Mouse (Mus musculus): ENCODE measurements around the gene Chchd6. TPM values are rescaled to one million over a fixed set of nuclear protein-coding genes. Genes with fewer than 3 reads are reported as not detected.
A peak's percentile ranks its signal among the peaks of the same experiment; 100 is the strongest.

The Chchd6 gene
- total RNA-seq, 2 experiments from 2014 or later: 3.7 to 4.7 TPM

- no peak for DNase-seq (ENCODE audit: low spot score)
Observed at GRCm38 (mm10) chr6:89360709-89361417, 234.6 kb downstream of the Chchd6 start.

DNA sequence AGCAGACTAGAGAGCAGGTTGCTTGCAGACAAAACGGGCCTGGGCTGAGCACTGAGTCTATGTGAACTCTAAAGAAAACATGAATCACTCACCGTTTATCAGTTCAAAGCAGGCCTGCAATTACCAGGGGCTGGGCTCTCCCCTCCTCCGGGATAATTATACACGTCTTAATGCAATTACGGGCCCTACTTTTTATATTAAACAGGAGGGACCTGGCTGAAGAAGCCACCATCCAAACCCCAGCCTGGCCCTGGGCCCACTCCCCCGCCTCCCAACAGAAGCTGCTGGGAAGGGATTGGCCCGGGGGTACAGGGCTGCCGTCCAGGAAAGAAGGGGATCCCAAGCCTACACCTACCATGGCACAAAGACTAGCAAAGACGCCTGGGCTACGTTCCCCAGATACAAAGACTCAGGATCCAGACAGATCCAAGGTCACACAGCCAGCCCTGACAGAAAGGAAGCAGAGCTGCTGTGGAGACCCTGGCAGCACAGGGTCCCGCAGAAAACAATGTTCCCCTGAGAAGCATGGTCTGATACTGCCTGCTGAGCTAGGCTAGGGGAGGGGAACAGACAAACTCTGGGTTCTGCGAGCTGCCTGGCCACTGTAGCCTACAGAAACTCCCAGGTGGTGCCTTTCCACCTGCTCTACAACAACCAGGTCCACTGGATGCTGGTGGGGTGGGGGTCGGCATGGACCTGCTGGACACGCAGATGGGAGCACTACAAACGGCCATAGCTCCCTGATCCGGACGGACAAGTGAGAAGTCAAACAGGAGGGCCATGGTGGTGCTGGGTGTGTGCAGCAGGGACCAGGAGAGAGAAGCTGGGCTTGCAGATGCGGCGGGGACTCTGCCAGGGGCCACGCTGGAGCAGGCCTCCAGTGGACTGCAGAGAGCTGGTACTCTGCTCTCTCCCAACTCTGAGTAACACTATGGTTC, 235.4 kb downstream of the Chchd6 start:
- DNase-seq (ENCODE audit: low spot score): no peak

- no peak for DNase-seq (ENCODE audit: low spot score)
Observed at GRCm38 (mm10) chr6:89359192-89359591, 236.3 kb downstream of the Chchd6 start.

- no peak for DNase-seq (ENCODE audit: low spot score)
Observed at GRCm38 (mm10) chr6:89355661-89356060, 239.8 kb downstream of the Chchd6 start.

DNA sequence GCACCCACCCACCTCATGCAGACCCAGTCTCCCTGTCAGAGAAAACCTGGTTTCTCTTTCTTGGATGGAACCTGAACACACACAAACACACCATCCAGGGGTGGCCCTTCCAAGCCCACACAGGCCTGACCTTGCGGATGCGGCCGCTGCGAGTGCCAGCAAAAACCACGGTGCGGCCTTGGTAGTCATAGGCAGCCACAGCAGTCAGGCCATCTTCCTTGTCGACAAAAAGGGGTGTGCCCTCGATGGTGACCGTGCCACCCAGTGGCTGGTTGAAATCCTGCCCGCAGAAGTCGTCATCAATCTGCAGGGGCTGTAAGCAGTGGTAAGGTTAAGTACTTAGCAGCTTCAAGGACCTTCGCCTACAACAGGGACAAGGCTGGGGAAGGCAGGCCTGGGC, 240.7 kb downstream of the Chchd6 start:
- no peak for DNase-seq (ENCODE audit: low spot score)

DNA sequence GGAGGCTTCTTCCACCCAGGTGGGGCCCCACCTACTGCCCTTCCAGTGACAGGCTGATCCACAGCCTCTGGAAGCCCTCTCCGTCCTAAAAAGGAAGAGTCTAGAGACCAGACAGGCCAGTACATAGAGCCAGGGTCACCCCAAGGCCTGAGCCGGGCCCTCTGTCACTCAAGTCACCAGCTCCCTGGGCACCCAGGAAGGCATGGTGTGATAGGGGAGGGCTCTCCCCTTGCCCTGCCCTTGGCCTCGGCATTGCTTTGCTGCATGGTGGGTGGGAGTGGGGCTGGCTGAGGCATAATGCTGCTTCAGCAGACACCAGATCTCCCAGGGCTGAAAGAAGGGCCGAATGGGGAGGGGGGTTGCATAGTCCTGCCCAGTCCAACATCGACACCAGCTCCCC, 241.4 kb downstream of the Chchd6 start:
- DNase-seq (ENCODE audit: low spot score): no peak

DNA sequence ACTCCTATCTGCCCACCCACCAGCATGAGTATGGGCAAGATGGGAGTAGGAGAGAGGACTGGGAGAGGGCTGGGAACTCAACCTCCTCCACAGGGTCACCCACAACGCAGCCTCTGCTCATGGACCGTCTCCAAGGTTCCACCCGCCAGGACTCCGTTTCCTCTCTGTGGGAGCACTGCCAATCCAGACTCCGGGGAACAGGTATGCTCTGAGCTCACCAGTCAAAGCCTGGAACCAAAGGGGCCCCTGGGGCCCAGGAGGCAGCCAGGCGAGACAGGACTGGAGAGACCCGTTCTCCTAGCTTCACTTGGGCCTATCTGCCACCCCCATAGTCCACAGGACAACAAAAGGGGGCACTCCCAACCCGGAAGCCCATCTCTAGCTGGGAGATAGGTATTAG, 242.4 kb downstream of the Chchd6 start:
- no peak for DNase-seq (ENCODE audit: low spot score)

DNA sequence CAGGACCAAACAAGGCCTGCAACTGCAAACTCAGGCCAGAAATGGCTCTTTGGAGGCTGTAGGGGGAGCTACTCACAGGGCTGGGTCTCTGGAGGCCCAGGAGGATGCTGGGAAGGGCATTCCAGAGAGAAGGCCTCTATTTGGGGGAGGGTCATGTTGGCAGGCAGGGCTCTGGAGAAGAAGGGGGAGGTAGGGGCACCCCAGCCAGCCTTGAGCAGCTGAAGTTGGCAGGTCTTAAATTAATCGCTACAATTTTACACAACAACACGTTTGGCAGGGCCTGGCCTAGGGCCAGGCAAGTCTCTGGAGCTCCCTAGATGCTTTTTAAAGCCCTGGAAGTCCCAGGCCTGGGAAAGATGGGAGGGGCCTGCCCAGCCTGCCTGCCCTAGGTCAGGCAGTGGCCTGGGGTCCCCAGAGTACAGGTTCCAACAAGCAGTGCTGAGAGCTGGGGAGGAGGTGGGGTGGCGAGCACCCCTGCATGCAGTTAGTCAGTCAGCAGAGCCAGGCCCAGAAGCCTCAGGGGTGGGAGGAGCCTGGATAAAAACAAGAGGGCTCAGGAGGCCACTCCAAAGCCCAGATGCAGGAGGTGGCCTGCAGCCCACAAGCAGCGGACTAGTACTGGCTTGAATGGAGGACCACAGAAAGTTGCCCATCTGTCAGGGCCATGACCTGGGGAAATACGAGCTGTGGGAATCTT, 243.9 kb downstream of the Chchd6 start:
- DNase-seq (ENCODE audit: low spot score): peak; percentile 52

- DNase-seq (ENCODE audit: low spot score): no peak
Observed at GRCm38 (mm10) chr6:89350520-89350919, 244.9 kb downstream of the Chchd6 start.

- no peak for DNase-seq (ENCODE audit: low spot score)
Observed at GRCm38 (mm10) chr6:89350037-89350515, 245.4 kb downstream of the Chchd6 start.

DNA sequence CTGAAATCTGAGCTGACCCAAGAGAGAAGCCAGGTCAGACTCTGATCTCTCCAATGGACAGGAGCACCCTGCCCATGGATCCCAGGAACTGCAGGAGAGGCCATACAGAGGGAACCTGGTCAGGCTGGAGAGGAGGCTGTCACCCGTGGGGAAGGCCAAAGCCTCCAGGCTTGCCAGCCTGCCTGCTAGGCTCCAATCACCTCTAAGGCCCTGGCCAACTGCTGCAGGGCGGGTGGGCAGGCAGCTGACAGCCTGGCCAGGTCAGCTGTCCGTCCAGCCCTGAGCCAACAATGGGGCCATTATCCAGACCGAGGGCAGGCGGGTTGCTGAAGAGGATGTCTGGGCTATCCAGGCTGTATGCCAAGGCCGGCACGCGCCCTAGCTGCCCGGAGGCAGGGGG, 247.1 kb downstream of the Chchd6 start:
- peak; percentile 51 for DNase-seq (ENCODE audit: low spot score)

GRCm38 (mm10) chr6:89347792-89348191, 247.7 kb downstream of the Chchd6 start:
- DNase-seq (ENCODE audit: low spot score): no peak

DNA sequence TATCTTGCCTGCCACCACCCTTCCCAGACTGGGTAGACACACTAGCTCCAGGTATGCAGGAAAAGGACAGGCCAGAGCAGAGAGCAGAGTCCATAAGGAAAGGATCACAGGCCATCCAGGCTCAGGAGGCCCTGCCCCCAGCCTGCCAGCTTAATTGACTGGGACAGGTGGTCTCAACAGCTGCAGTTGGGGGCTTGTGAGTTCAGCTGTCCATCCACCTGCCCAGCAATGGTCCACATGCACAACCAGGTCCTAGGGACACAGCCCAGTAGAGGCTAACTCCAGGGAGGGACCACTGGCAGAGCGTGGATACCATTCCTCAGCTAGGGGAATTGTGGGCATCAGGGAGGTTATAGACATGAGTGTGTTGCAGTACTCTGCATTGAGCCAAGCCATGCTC, 249.6 kb downstream of the Chchd6 start:
- DNase-seq (ENCODE audit: low spot score): no peak

DNA sequence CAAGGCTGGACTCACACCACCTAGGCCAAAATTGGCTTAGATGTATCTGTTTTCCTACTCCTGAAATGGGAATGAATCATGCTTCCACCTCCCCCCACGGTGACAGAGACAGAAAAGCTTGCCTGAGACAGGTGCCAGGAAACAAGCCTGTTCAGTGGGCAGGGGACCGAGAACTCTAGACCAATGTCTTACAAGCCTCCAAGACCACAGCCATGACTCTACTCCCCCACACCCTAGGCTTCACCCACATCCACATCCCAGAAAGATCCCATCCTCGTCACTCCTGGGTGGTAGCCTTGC, 250.0 kb downstream of the Chchd6 start:
- no peak for DNase-seq (ENCODE audit: low spot score)

DNA sequence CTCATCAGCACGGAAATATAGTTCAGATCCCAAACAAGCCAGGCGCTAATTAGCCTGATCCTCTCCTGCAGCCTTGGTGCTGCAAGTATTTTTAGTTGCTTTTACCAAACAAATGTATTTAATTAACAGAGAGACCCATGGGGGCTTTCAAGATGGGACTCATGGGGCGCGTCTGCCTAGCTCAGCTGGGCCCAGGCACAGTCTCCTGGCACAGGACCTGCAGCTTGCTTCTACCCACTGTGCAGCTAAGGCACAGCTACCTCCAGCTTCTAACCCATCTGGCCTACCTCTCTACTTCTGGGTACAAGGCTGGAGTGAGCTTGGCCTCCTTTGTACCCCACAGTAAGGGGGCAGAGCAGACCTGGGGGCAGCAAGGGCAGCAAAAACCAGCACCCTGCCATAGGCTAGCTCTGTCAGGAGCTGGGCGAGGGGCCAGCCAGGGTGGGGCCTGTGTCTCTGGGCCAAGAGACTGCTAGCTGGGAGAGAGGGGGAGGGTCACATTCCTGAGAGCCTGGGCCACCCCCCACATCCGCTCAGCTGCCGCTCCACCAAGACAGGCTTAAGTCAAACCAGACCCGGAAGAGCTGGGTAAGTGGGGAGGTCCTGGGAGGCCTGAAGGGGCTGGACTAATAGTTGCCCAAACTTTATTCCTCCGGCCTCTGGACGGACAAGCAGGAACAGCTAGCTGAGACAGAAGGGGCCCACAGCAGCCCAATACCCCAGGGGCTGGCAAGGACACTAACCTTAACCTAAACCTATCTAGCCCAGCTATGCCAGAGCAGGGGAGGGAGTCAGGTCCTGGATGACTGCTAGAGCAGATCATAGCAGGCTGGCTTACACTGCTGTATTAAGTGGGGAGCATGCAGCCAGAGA, 250.6 kb downstream of the Chchd6 start:
- DNase-seq (ENCODE audit: low spot score): peak; percentile 83

DNA sequence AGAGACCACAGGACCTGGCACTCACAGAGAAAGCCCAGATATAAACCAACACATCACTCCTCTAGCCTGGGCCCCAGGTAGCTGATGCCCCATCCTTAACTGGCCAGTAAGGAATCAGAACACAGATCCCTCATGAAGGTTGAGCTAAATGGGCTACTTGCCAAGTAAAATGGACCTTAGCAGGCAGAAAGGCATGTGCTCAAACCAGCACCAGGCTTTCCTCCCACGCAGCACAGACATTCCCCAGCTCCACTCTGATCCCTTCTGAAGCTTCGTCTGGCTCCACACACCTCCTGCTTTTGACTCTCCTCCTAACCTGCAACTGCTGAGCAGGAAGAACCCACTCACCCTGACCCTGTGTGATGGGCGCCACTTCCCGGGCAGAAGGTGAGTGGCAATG, 253.5 kb downstream of the Chchd6 start:
- no peak for DNase-seq (ENCODE audit: low spot score)

DNA sequence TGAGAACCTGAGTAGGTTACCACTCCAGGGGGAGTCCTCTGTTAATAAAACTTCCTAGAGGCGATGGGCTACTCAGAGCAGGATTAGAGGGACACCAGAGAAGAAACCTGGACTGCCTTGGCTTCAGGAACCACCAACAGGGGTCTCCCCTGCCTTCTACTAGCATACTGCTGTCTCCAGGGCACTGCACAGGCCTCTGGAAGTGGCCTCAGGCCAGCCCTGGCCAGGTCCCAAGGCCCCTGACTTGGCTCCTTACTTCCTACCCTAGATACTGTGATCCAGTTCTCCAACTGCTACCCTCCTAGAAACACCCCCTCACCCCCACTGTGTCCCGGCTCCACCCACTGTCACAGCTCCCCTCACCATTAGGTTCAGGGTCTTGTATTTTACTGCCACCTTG, 256.0 kb downstream of the Chchd6 start:
- peak; percentile 34 for DNase-seq (ENCODE audit: low spot score)

GRCm38 (mm10) chr6:89338733-89339132, 256.7 kb downstream of the Chchd6 start:
- DNase-seq (ENCODE audit: low spot score): no peak

GRCm38 (mm10) chr6:89337574-89337973, 257.9 kb downstream of the Chchd6 start:
- peak; percentile 40 for DNase-seq (ENCODE audit: low spot score)

GRCm38 (mm10) chr6:89333964-89334702, 261.3 kb downstream of the Chchd6 start:
- DNase-seq (ENCODE audit: low spot score): no peak

Measured in gastrocnemius, adult 18-20 months (tissue).